In the genomic region with DNA sequence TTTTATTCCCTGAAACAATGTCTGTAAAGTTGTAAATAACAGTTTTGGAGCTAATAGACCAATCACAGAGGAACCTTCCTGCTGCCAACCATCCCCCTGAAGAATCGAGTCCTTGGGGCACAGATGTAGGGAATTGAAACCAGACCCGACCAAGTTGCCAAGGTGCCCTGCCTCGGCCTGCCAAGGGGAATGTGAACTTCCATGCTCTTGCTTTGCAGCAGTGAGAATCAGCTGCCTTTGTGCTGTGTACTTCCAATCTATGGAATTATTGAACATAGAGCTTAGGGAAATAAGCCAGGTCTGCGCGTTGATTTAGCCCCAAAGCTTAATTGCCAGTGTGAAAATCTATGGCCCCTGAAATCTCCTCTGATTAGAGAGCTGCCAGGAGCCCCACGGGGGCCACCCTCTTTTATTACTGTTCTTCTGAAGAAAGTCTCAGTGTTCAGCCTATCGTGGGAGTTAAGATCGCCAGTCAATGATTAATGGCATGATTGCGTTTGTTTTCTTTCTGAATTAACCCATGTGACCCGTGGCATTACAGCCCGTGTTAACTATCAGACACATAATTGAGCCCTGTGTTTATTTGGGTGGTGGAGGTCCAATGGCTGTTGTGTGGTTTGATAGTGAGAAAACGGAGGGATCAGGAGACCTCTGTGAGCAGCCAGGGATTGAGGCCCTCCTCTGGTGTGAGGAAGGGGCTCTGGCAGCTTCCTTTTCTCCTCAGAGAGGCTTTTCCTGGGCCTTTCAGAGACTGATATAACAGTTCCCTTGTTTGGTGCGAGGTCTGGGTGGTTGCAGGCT, we compare ENCODE assay signal across 10 mouse cellular contexts.
A peak's percentile ranks its signal among the peaks of the same experiment; 100 is the strongest.
DNase-seq lines count a peak whose midpoint lies in the region; ATAC-seq and TF ChIP-seq lines count a peak whose summit lies in the region.
"Had no signal": no experiment of that assay in that cellular context is flagged by ENCODE, and none has a peak within 500 bp of the region (broad histone marks: within the 10 kb centered on the region; RNA-seq: fewer than 3 reads in every experiment).

No protein-coding gene starts in this region.

- no peaks in the 10 kb centered on the region for H3K27me3 ChIP-seq in forebrain, postnatal 0 days (ENCODE audit: insufficient read depth, low read length)
- H3K27me3 ChIP-seq in midbrain, embryonic 15.5 days (replicated peaks), result no peaks in the 10 kb centered on the region
- H3K27me3 ChIP-seq: heart, embryonic 15.5 days had no signal

- H3K4me2 ChIP-seq in forebrain, postnatal 0 days (ENCODE audit: low read depth), result no peak overlapping the region
- H3K4me2 ChIP-seq in midbrain, embryonic 15.5 days, result no peak overlapping the region
- H3K4me2 ChIP-seq: heart, embryonic 15.5 days had no signal

- peak; percentile 45 for DNase-seq in embryo, embryonic 11 days
- peak; percentile 18 for DNase-seq in forebrain, postnatal 0 days
- peak; percentile 64 for DNase-seq in kidney, adult 9 months
- DNase-seq in testis, postnatal 14 days (ENCODE audit: low spot score), result no peak
- DNase-seq in left cerebral cortex, adult 11 months (ENCODE audit: low spot score), result no peak
- DNase-seq in cerebellum, adult 9-10 months, result no peak
- DNase-seq: liver had no signal

- H3K27ac ChIP-seq in forebrain, postnatal 0 days (ENCODE audit: low read depth, low read length), result no peak overlapping the region
- H3K27ac ChIP-seq in midbrain, embryonic 15.5 days, result 0 out of 2 replicates have a peak overlapping the region, but pooled peaks have one; percentile 12
- H3K27ac ChIP-seq: heart, embryonic 15.5 days had no signal

- ATAC-seq in forebrain, postnatal 0 days, result peak; percentile 50; the same call in 1 of the 2 replicates
- ATAC-seq in midbrain, embryonic 15.5 days (replicated peaks), result 0 out of 2 replicates have a peak, but pooled peaks have one; percentile 30
- ATAC-seq in megakaryocyte, adult 5-6 weeks (ENCODE audit: poor library complexity, severe bottlenecking), result no peak

- H3K9ac ChIP-seq in forebrain, postnatal 0 days, result no peak overlapping the region
- H3K9ac ChIP-seq in midbrain, embryonic 15.5 days, result no peak overlapping the region
- H3K9ac ChIP-seq: heart, embryonic 15.5 days had no signal

- H3K4me3 ChIP-seq in forebrain, postnatal 0 days (ENCODE audit: low read depth, low read length), result no peak overlapping the region
- no peak overlapping the region for H3K4me3 ChIP-seq in midbrain, embryonic 15.5 days
- H3K4me3 ChIP-seq: heart, embryonic 15.5 days had no signal

- WGBS in forebrain, postnatal 0 days, result 13% methylated on average over 13 of the region's 13 CpGs
- WGBS in midbrain, embryonic 15.5 days, result 47% methylated on average over 13 of the region's 13 CpGs

- H3K36me3 ChIP-seq in forebrain, postnatal 0 days (ENCODE audit: insufficient read depth), result no peaks in the 10 kb centered on the region
- H3K36me3 ChIP-seq in midbrain, embryonic 15.5 days (replicated peaks), result no peaks in the 10 kb centered on the region
- H3K36me3 ChIP-seq: heart, embryonic 15.5 days had no signal

- no peaks in the 10 kb centered on the region for H3K4me1 ChIP-seq in forebrain, postnatal 0 days (ENCODE audit: insufficient read depth)
- no peaks in the 10 kb centered on the region; the same call in 1 of the 2 replicates for H3K4me1 ChIP-seq in midbrain, embryonic 15.5 days
- H3K4me1 ChIP-seq: heart, embryonic 15.5 days had no signal

- H3K9me3 ChIP-seq in forebrain, postnatal 0 days (ENCODE audit: low read length), result peaks cover 6% of the 10 kb centered on the region; the same call in 1 of the 2 replicates
- H3K9me3 ChIP-seq in midbrain, embryonic 15.5 days, result no peaks in the 10 kb centered on the region
- H3K9me3 ChIP-seq: heart, embryonic 15.5 days had no signal

- no peak for TF ChIP-seq CTCF in forebrain, postnatal 0 days (IDR thresholded peaks at IDR 0.05; ENCODE audit: low read depth)

Comparison
In these comparisons a context has a peak if more than half of its experiments do, and no peak if none do; other contexts are left out.
1. DNase-seq: peak in embryo, embryonic 11 days (single experiment), forebrain, postnatal 0 days (single experiment) and kidney, adult 9 months (single experiment); none in testis, postnatal 14 days (single experiment), left cerebral cortex, adult 11 months (single experiment) and cerebellum, adult 9-10 months (single experiment).